ENCODE assay signal across 19 mouse cellular contexts in genomic region chr10:67607297-67608032, GRCm38 (mm10). TPM values are rescaled to one million over a fixed set of nuclear protein-coding genes. Genes with fewer than 3 reads are reported as not detected.
DNase-seq lines count a peak whose midpoint lies in the region; ATAC-seq and TF ChIP-seq lines count a peak whose summit lies in the region.
"Had no signal": no experiment of that assay in that cellular context is flagged by ENCODE, and none has a peak within 500 bp of the region (broad histone marks: within the 10 kb centered on the region; RNA-seq: fewer than 3 reads in every experiment).

No protein-coding gene starts in this region.

- H3K79me2 ChIP-seq in C2C12 (ENCODE audit: control insufficient read depth, insufficient read depth), result no peaks in the 10 kb centered on the region

- H3K79me3 ChIP-seq in C2C12 (ENCODE audit: low read depth), result no peaks in the 10 kb centered on the region

- peak; percentile 53 for ATAC-seq in activated CD4-positive, CD25-positive, alpha-beta regulatory T cell, adult 4 months
- peak; percentile 61 for ATAC-seq in inflammation-experienced regulatory T-cells, adult 6 months
- no peak for ATAC-seq in intestine, embryonic 16.5 days
- ATAC-seq: forebrain, embryonic 13.5 days had no signal

- no peak overlapping the region for H3ac ChIP-seq in C2C12 (ENCODE audit: control insufficient read depth, insufficient read length, low read depth)

- 53% methylated on average over 9 of the region's 9 CpGs for WGBS in intestine, embryonic 16.5 days

- no peaks in the 10 kb centered on the region for H3K36me3 ChIP-seq in C2C12 (ENCODE audit: control insufficient read depth, insufficient read depth)
- no peaks in the 10 kb centered on the region for H3K36me3 ChIP-seq in intestine, embryonic 16.5 days (ENCODE audit: control insufficient read depth, insufficient read depth, low read length)
- H3K36me3 ChIP-seq: embryonic facial prominence, embryonic 15.5 days; heart, embryonic 15.5 days; liver, embryonic 15.5 days had no signal

- no peak overlapping the region for H3K4me2 ChIP-seq in intestine, embryonic 16.5 days (ENCODE audit: low read depth, low read length)
- H3K4me2 ChIP-seq: embryonic facial prominence, embryonic 15.5 days; forebrain, embryonic 13.5 days; heart, embryonic 15.5 days; liver, embryonic 15.5 days; midbrain, embryonic 11.5 days had no signal

- DNase-seq in 3T3-L1 (ENCODE audit: low read depth, low spot score), result peak; percentile 90
- no peak for DNase-seq in spleen, postnatal 14 days (ENCODE audit: low spot score in 2 of 2)
- no peak for DNase-seq in thymus, postnatal 36 days
- DNase-seq in left cerebral cortex, adult 8-10 months (ENCODE audit: low spot score in 2 of 2), result no peak
- DNase-seq: cerebellum, adult 11 months; heart, adult 11 months; kidney, adult 11 months; right cerebral cortex, adult 18-20 months; spleen, adult 18-20 months; thymus, postnatal 25 days had no signal

- H3K4me3 ChIP-seq in C2C12 (ENCODE audit: insufficient read depth, poor library complexity, severe bottlenecking), result no peak overlapping the region
- no peak overlapping the region for H3K4me3 ChIP-seq in intestine, embryonic 16.5 days (ENCODE audit: low read length)
- H3K4me3 ChIP-seq: embryonic facial prominence, embryonic 15.5 days; forebrain, embryonic 13.5 days; heart, embryonic 15.5 days; liver, embryonic 15.5 days had no signal

- no peak overlapping the region for H3K27ac ChIP-seq in intestine, embryonic 16.5 days (ENCODE audit: low read length)
- H3K27ac ChIP-seq: embryonic facial prominence, embryonic 15.5 days; forebrain, embryonic 13.5 days; heart, embryonic 15.5 days; liver, embryonic 15.5 days had no signal

- H3K9me3 ChIP-seq in intestine, embryonic 16.5 days (ENCODE audit: control insufficient read depth, low read length), result no peaks in the 10 kb centered on the region
- H3K9me3 ChIP-seq: embryonic facial prominence, embryonic 15.5 days; forebrain, embryonic 13.5 days; heart, embryonic 15.5 days; liver, embryonic 15.5 days had no signal

- no peaks in the 10 kb centered on the region for H3K27me3 ChIP-seq in C2C12 (ENCODE audit: control insufficient read depth, insufficient read depth, insufficient read length)
- no peaks in the 10 kb centered on the region for H3K27me3 ChIP-seq in intestine, embryonic 16.5 days (replicated peaks; ENCODE audit: control insufficient read depth, insufficient read depth, low read length)
- H3K27me3 ChIP-seq: embryonic facial prominence, embryonic 15.5 days; forebrain, embryonic 13.5 days; heart, embryonic 15.5 days; liver, embryonic 15.5 days had no signal

- no peaks in the 10 kb centered on the region for H3K4me1 ChIP-seq in intestine, embryonic 16.5 days (ENCODE audit: control insufficient read depth, insufficient read depth, low read length)
- H3K4me1 ChIP-seq: embryonic facial prominence, embryonic 15.5 days; forebrain, embryonic 13.5 days; liver, embryonic 15.5 days had no signal

- TF ChIP-seq CTCF in C2C12 (IDR thresholded peaks at IDR 0.05; ENCODE audit: control insufficient read depth, insufficient read depth, insufficient read length), result no peak

- no peak overlapping the region for H3K9ac ChIP-seq in intestine, embryonic 16.5 days (ENCODE audit: low read depth, low read length)
- H3K9ac ChIP-seq: embryonic facial prominence, embryonic 15.5 days; forebrain, embryonic 13.5 days; heart, embryonic 15.5 days; liver, embryonic 15.5 days had no signal

TF ChIP-seq in C2C12, 6 proteins besides CTCF, POLR2A, EP300 and RAD21:
- peak; percentile 79 for TF ChIP-seq CEBPB (IDR thresholded peaks at IDR 0.05; ENCODE audit: low read depth)
- TF ChIP-seq FOSL1 (IDR thresholded peaks at IDR 0.05; ENCODE audit: insufficient read depth, low read length, poor library complexity, severe bottlenecking), result peak; percentile 64
- no peak for TF ChIP-seq MYOG (IDR thresholded peaks at IDR 0.05; ENCODE audit: control insufficient read depth, extremely low read depth, insufficient read length)

RNA-seq across cellular contexts. Expression of gene Ado, which starts 58.7 kb away (rescaled TPM):
- 26.3 TPM for polyA plus RNA-seq in C2C12 (2012; fragmentation: generic; extraction: Trizol)
- 10 to 100 TPM; 40.3 to 43.7 TPM for polyA plus RNA-seq in activated CD4-positive, CD25-positive, alpha-beta regulatory T cell, adult 4 months (2017; shearing (Covaris generic))
- polyA plus RNA-seq in inflammation-experienced regulatory T-cells, adult 6 months (2017; shearing (Covaris generic)), result 10 to 100 TPM; 40.3 to 50.4 (median 42.4) TPM
- polyA plus RNA-seq in intestine, embryonic 16.5 days (2015; fragmentation: Nextera tagmentation; extraction: Ambion mirVana), result 43.2 and 43.5 TPM in 2 replicates
- 10 to 100 TPM; 36.7 to 41.4 (median 39.0) TPM for total RNA-seq in left cerebral cortex, adult 8-10 months (2022)
